Mouse (Mus musculus): ENCODE results near the gene Gm21860.
"Not testable (repeated sequence)": the region's sequence is repeated elsewhere in the genome, so short reads cannot be mapped to it uniquely, and the experiment has no call there.

Gene Gm21860

GRCm38 (mm10) chrY:90754721-90755120, at the start of gene Gm21860:
TSS of gene Gm21860 (minus strand) at chrY:90754821.
- not testable (repeated sequence) for DNase-seq (ENCODE audit: low read depth, low spot score)

GRCm38 (mm10) chrY:90784438-90784837, 29.8 kb upstream of the Gm21860 start, which contains the start of gene Gm47283:
TSS of gene Gm47283 (plus strand) at chrY:90784738.
- not testable (repeated sequence) for DNase-seq (ENCODE audit: low read depth, low spot score)

GRCm38 (mm10) chrY:90745256-90745655, 9.4 kb downstream of the Gm21860 start:
- not testable (repeated sequence) for DNase-seq (ENCODE audit: low read depth, low spot score)

DNA sequence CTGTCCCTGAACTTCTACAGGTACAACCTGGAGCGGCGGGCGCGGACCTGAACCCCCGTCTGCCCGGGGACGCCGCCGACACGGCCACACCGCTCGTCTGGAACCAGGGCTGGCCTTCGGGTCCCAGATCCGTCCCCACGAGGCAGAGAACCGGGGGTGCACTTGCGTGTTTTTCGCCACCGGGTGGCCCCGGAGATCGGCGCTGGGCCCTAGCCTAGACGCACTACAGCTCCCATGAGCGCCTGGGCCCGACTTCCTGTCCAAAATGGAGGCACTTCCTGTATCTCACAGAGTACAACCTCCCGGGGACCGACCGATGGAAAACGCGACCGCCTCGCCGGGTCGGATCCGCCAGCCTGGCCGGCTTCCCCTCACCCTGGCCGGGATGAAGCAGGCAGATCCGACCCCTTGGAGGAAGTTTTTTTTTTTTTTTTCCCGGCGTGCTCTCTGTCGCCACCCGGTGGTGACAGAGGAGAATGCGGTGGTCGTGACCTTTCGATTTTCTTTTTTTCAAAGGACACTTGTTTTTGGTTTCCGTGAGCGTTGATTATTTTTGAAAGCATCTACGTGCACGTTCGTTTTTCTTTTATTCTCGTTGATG, 10.1 kb downstream of the Gm21860 start:
- peak; percentile 55 for DNase-seq (ENCODE audit: low read depth, low spot score)

DNA sequence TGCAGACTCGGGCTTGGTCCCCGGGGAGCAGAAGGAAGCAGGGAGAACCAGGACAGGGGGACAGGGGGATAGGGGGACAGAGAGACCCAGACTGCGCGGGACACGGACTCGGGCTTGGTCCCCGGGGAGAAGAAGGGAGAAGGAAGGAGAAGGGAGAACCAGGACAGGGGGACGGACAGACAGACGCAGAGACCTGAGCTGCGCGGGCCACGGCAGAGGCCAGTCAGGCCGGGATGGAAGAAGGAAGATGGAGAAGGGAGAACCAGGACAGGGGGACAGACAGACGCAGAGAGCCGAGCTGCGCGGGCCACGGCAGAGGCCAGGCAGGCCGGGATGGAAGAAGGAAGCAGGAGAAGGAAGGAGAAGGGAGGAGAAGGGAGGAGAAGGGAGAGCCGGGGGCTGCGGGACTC, 10.8 kb downstream of the Gm21860 start:
- no peak for DNase-seq (ENCODE audit: low read depth, low spot score)

DNA sequence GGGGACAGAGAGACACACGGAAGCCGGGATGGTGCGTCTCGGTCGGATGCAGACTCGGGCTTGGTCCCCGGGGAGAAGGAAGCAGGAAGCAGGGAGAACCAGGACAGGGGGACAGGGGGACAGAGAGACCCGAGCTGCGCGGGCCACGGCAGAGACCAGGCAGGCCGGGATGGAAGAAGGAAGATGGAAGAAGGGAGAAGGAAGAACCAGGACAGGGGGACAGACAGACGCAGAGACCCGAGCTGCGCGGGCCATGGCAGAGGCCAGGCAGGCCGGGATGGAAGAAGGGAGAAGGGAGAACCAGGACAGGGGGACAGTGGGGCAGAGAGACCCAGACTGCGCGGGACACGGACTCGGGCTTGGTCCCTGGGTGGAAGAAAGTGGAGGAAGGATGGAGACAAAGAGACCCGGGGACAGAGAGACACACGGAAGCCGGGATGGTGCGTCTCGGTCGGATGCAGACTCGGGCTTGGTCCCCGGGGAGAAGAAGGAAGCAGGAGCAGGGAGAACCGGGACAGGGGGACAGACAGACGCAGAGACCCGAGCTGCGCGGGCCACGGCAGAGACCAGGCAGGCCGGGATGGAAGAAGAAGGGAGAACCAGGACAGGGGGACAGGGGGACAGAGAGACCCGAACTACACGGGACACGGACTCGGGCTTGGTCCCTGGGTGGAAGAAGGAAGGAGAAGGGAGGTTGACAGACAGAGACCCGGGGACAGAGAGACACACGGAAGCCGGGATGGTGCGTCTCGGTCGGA, 11.4 kb downstream of the Gm21860 start:
- DNase-seq (ENCODE audit: low read depth, low spot score) = not testable (repeated sequence)

DNA sequence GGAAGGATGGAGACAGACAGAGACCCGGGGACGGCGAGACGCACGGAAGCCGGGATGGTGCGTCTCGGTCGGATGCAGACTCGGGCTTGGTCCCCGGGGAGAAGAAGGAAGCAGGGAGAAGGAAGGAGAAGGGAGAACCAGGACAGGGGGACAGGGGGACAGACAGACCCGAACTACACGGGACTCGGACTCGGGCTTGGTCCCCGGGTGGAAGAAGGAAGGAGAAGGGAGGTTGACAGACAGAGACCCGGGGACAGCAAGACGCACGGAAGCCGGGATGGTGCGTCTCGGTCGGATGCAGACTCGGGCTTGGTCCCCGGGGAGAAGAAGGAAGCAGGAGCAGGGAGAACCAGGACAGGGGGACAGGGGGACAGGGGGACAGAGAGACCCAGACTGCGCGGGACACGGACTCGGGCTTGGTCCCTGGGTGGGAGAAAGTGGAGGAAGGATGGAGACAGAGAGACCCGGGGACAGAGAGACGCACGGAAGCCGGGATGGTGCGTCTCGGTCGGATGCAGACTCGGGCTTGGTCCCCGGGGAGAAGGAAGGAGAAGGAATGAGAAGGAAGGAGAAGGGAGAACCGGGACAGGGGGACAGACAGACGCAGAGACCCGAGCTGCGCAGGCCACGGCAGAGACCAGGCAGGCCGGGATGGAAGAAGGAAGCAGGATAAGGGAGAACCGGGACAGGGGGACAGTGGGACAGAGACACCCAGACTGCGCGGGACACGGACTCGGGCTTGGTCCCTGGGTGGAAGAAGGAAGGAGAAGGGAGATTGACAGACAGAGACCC, 12.2 kb downstream of the Gm21860 start:
- not testable (repeated sequence) for DNase-seq (ENCODE audit: low read depth, low spot score)

GRCm38 (mm10) chrY:90741452-90742260, 13.0 kb downstream of the Gm21860 start:
- DNase-seq (ENCODE audit: low read depth, low spot score) = not testable (repeated sequence)

DNA sequence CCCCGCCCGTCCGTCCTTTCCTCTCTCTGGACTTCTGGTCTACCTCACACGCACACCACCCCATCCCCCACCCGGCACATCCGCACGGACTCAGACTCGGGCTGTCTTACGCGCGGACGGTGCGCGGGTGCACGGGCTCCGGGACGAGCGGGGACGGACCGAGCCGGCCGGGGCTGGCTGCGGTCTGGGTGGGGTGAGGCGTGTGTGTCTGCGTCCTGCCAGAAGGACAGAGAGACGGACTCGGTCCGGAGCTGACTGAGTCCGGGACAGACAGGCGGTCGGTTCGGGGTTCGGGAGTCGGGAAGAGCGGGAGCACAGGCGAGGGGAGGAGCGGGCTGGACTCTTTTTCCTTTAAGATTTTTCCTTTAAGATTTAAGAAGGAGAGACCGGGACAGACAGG, 13.6 kb downstream of the Gm21860 start:
- DNase-seq (ENCODE audit: low read depth, low spot score) = not testable (repeated sequence)

GRCm38 (mm10) chrY:90740013-90740561, 14.5 kb downstream of the Gm21860 start:
- DNase-seq (ENCODE audit: low read depth, low spot score) = peak; percentile 62

GRCm38 (mm10) chrY:90739531-90740012, 15.0 kb downstream of the Gm21860 start:
- DNase-seq (ENCODE audit: low read depth, low spot score) = peak; percentile 46

DNA sequence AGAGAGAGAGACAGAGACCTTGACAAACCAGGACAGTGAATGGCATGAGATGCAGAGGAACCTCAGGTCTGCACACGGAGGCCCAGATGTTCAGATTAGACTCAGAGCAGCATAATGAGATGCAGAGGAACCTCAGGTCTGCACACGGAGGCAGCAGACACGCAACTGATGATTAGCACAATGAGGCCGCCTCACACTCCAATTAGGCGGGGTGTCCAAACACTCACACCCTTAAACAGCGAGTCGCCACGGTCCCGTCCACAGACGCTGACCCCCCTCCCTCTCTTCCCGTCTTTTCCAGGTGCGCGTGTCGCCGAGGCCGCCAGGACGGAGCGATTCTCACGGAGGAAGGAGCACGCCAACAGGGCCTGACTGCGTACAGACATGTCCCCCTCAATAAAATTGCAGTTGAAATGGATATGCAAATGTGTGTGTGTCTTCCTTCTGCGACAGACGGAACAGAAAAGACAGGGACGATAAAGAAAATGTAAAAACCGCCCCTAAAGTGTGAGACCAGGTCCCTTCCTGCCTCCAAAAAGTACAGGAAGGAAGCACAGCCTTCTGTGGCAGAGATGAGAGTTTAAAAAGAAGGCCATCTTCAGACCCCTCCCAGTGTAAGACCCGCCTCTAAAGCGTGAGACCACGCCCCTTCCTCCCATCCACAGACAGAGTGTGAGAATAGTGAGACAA, 15.6 kb downstream of the Gm21860 start:
- peak; percentile 59 for DNase-seq (ENCODE audit: low read depth, low spot score)

DNA sequence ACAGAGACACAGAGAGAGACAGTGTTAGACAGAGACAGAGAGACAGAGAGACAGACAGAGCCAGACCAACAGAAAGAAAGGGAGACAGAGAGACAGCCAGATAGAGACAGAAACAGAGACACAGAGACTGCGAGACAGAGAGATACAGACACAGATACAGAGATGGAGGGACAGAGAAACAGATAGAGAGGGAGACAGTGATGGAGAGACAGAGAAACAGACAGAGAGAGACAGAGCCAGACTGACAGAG, 16.3 kb downstream of the Gm21860 start:
- DNase-seq (ENCODE audit: low read depth, low spot score) = no peak

- no peak for DNase-seq (ENCODE audit: low read depth, low spot score)
These were observed 16.8 kb downstream of the Gm21860 start for GRCm38 (mm10) chrY:90737606-90738430.

- not testable (repeated sequence) for DNase-seq (ENCODE audit: low read depth, low spot score)
These were observed 18.2 kb downstream of the Gm21860 start for GRCm38 (mm10) chrY:90736217-90737000.

DNA sequence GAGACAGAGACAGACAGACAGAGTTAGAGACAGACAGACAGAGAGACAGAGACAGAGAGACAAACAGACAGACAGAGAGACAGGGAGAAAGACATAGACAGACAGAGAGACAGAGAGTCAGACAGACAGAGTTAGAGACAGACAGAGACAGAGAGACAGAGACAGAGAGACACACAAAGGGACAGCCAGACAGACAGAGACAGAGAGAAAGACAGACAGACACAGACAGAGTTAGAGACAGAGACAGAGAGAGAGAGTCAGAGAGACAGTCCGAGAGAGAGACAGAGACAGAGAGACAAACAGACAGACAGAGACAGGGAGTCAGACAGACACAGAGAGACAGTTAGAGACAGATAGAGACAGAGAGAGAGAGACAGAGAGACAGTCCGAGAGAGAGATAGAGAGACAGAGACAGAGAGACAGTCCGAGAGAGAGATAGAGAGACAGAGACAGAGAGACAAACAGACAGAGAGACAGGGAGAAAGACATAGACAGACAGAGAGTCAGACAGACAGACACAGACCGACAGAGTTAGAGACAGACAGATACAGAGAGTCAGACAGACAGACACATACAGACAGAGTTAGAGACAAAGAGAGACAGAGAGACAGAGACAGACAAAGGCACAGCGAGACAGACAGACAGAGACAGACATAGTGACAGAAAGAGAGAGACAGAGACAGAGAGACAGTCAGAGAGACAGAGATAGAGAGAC, 19.3 kb downstream of the Gm21860 start:
- DNase-seq (ENCODE audit: low read depth, low spot score) = not testable (repeated sequence)

DNA sequence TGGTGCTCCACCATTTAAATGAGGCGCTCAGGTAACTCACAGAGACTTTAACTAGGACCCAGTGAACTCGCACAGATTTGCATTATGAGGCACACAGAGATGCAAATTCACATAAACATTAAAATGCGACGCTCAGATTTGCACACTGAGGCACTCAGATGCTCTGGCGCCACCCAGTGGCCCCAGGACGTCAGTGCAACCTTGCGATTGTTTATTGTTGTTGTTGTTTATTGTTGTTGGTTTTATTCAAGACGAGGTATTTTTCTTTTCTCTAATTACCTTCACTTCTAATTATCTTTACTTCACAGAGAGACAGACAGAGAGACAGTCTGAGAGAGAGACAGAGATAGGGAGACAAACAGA, 20.3 kb downstream of the Gm21860 start:
- DNase-seq (ENCODE audit: low read depth, low spot score) = peak; percentile 74

DNA sequence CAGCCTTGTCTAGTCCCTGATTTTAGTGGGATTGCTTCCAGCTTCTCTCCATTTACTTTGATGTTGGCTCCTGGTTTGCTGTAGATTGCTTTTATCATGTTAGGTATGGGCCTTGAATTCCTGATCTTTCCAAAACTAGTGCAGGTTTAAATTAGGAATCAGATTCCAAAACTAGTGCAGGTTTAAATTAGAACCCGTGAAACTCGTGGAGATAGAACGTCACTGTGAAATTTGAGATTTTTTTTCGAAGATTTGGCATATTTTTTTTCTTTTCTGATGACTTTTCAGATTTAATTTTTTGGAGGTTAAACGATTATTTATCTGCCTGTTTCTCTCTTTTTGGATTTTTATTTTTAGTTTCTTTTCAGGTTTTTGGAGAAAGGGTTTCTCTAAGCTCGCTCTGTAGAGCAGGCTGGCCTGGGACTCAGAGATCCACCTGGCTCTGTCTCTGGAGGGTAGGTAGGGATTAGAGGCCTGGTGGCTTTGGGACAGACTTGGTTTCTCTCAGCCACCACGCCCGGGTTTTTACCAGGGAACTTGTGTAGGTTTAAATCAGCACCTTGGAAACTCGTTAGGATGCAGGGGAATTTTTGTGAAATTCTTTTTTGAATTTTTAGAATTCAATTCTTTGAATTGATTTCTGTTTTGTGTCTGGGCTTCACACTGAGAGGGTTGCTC, 20.8 kb downstream of the Gm21860 start:
- not testable (repeated sequence) for DNase-seq (ENCODE audit: low read depth, low spot score)
